Mouse (Mus musculus) intestine, embryonic 15.5 days (tissue): ENCODE results near the gene Celf1. TPM values are rescaled to one million over a fixed set of nuclear protein-coding genes. Genes with fewer than 3 reads are reported as not detected.
A peak's percentile ranks its signal among the peaks of the same experiment; 100 is the strongest.
"Not testable (repeated sequence)": the region's sequence is repeated elsewhere in the genome, so short reads cannot be mapped to it uniquely, and the experiment has no call there.

Source experiments
- ATAC-seq: fragments of 200-750 bp; cut with Nextera tagmentation; 2 replicates; pipeline ENCODE4 v1.8.0; 2017; ENCODE audit warnings: moderate TSS enrichment, moderate library complexity
- H3K27ac ChIP-seq: fragments of 300-500 bp; sonication (generic); 2 replicates; pipeline ENCODE4 v1.5.1; 2015; ENCODE audit warnings: mild to moderate bottlenecking, inconsistent platforms
- H3K27me3 ChIP-seq: fragments of 300-500 bp; sonication (generic); replicated peaks from 2 replicates; pipeline ENCODE4 v1.6.1; 2015; ENCODE audit warnings: inconsistent platforms
- H3K36me3 ChIP-seq: fragments of 300-500 bp; sonication (generic); 2 replicates; pipeline ENCODE4 v1.6.1; 2015; ENCODE audit warnings: inconsistent platforms
- H3K4me1 ChIP-seq: fragments of 300-500 bp; sonication (generic); replicated peaks from 2 replicates; pipeline ENCODE4 v1.6.1; 2015; ENCODE audit warnings: inconsistent platforms
- H3K4me2 ChIP-seq: fragments of 300-500 bp; sonication (generic); replicated peaks from 2 replicates; pipeline ENCODE4 v1.6.1; 2015; ENCODE audit warnings: mild to moderate bottlenecking, inconsistent platforms
- H3K4me3 ChIP-seq: fragments of 300-500 bp; sonication (generic); replicated peaks from 2 replicates; pipeline ENCODE4 v1.5.1; 2015; ENCODE audit warnings: inconsistent platforms
- H3K9ac ChIP-seq: fragments of 300-500 bp; sonication (generic); 2 replicates; pipeline ENCODE4 v1.6.1; 2015; ENCODE audit warnings: inconsistent platforms
- H3K9me3 ChIP-seq: fragments of 300-500 bp; sonication (generic); 2 replicates; pipeline ENCODE4 v1.6.1; 2016; ENCODE audit warnings: inconsistent platforms
- WGBS: fragments of 180-500 bp; shearing (Covaris S2); methylation state at CpG from one replicate; pipeline ENCODE4 v1.1.7; 2015; 5-methylcytosine and 5-hydroxymethylcytosine counted together
- polyA plus RNA-seq: library from polyadenylated mRNA; unstranded; fragments of >200 nt; fragmentation: Nextera tagmentation; extraction: Ambion mirVana; gene quantifications from 2 replicates; pipeline ENCODE4 v1.2.1, GENCODE M21; 2015

Celf1 gene
- polyA plus RNA-seq, 1 experiment from 2014 or later, result 81.3 TPM

DNA sequence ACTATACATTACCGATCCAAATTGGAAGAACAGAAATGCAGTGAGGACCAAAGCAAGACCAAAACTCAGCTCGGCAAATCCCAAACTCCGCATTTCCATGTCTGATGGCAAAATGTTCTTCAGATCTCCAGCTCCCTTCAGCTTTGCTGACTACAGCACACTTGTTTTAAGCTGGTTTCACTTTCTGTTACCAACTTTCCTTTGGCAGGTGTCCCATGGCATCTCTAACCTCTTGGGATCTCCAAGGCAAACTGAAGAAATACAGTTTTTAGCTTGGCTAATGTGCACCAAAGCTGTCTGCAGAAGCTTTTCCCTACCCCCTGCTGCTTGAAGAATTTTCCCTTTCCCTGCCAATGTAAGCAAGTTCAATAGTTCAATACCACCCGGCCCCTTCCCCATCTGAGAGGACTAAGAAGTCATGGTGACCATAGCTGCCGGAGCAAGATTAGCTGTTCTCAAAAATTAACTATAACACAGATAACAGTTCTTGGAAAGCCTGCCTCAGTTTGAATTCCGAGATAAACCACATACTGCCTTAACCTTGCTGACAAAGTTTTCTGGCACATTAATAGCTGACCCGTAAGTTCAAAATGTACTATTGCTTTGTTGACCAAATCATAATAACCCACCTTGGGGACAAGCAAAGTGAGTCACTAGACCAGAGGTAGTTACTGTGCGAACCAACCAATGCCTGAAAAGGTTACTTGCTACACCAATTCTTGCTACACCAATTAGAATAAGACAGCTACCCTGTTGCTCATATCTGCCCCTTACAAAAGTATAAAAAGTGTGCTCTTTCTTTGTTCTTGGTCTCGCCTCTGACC lies 87.4 kb downstream of the Celf1 start:
- Histone ChIP-seq H3K27ac (no peak overlapping the region), H3K4me3 (no peak overlapping the region), H3K4me2 (no peak overlapping the region), H3K4me1 (no peaks in the 10 kb centered on the region), H3K36me3 (no peaks in the 10 kb centered on the region), H3K27me3 (no peaks in the 10 kb centered on the region), H3K9me3 (no peaks in the 10 kb centered on the region), H3K9ac (no peak overlapping the region)
- WGBS, result 87% methylated on average over 9 of the region's 9 CpGs
- ATAC-seq, result no peak; the same call in 1 of the 2 replicates

DNA sequence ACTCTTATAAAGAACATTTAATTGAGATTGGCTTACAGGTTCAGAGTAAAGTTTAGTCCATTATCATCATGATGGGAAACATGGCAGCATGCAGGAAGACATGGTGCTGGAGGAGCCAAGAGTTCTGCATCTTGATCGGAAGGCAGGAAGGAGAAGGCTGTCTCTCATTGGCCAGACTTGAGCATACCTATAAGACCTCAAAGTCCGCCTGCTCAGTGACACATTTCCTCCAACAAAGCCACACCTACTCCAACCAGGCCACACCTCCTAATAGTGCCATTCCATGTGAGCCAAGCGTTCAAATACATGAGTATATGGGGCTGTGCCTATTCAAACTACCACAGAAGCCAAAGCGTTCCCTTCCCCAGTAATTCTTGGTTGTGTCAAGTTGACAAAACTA lies 91.0 kb downstream of the Celf1 start:
- H3K27ac ChIP-seq, result no peak overlapping the region
- H3K9me3 ChIP-seq, result no peaks in the 10 kb centered on the region
- H3K4me1 ChIP-seq, result no peaks in the 10 kb centered on the region
- no peak overlapping the region for H3K4me3 ChIP-seq
- H3K4me2 ChIP-seq, result no peak overlapping the region
- no peak overlapping the region for H3K9ac ChIP-seq
- ATAC-seq, result no peak
- no peaks in the 10 kb centered on the region for H3K27me3 ChIP-seq
- 87% methylated on average over 4 of the region's 4 CpGs for WGBS
- H3K36me3 ChIP-seq, result no peaks in the 10 kb centered on the region

- Histone ChIP-seq H3K27me3 (no peaks in the 10 kb centered on the region), H3K36me3 (no peaks in the 10 kb centered on the region), H3K4me1 (no peaks in the 10 kb centered on the region), H3K4me2 (no peak overlapping the region), H3K4me3 (no peak overlapping the region), H3K9ac (no peak overlapping the region), H3K9me3 (no peaks in the 10 kb centered on the region), H3K27ac (no peak overlapping the region)
- 22% methylated on average over 3 of the region's 3 CpGs for WGBS
- no peak for ATAC-seq
Measured at GRCm38 (mm10) chr2:91033000-91033399, 92.8 kb downstream of the Celf1 start.

GRCm38 (mm10) chr2:91035385-91035784 lies 95.2 kb downstream of the Celf1 start, which contains the start of gene Rapsn:
Rapsn (plus strand) TSS chr2:91035620.
- Histone ChIP-seq H3K36me3 (no peaks in the 10 kb centered on the region), H3K27me3 (no peaks in the 10 kb centered on the region), H3K9me3 (no peaks in the 10 kb centered on the region), H3K27ac (no peak within 1 kb of the TSS), H3K4me2 (no peak within 1 kb of the TSS), H3K9ac (no peak within 1 kb of the TSS), H3K4me1 (no peaks in the 10 kb centered on the region), H3K4me3 (no peak within 1 kb of the TSS)
- WGBS, result 45% methylated on average over 9 of the region's 9 CpGs
- peak; percentile 75 for ATAC-seq

GRCm38 (mm10) chr2:91041786-91042185 lies 101.6 kb downstream of the Celf1 start:
- Histone ChIP-seq H3K4me3 (no peak overlapping the region), H3K9ac (no peak overlapping the region), H3K4me2 (no peak overlapping the region), H3K27ac (no peak overlapping the region), H3K27me3 (no peaks in the 10 kb centered on the region), H3K36me3 (no peaks in the 10 kb centered on the region), H3K4me1 (no peaks in the 10 kb centered on the region), H3K9me3 (no peaks in the 10 kb centered on the region)
- no peak for ATAC-seq
- WGBS, result 78% methylated on average over 8 of the region's 8 CpGs

DNA sequence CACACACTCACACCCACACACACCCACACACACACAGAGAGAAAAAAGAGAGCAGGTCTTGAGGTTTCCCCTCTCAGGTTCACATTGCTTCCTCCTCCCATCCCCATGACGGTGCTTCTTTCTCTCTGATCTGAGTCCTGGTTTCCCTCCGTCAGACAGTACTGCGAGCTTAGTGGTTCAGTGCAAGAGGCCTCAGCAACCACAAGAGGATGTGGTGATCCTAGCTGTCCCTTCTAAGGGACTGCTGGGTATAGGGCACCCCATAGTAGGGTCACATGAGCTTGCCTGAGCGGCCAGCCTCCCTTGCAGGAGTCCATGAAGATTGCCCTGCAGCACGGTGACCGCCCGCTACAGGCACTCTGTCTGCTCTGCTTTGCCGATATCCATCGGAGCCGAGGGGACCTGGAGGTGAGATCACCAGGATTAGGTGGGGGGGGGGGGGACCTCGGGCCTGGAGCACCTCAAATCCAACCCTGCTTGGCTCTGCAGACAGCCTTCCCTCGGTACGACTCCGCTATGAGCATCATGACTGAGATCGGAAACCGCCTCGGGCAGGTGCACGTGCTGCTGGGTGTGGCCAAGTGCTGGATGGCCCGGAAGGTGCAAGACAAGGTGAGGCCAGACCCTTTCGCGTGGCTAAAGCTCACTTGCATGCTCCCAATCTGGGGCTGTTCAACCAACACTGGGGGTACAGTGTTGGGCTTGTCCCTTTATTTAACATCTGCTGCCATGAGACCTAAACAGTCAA lies 102.6 kb downstream of the Celf1 start:
- no peak overlapping the region for H3K27ac ChIP-seq
- H3K36me3 ChIP-seq, result no peaks in the 10 kb centered on the region
- WGBS, result 73% methylated on average over 21 of the region's 21 CpGs
- no peak overlapping the region for H3K9ac ChIP-seq
- no peaks in the 10 kb centered on the region for H3K9me3 ChIP-seq
- H3K4me1 ChIP-seq, result no peaks in the 10 kb centered on the region
- H3K4me3 ChIP-seq, result no peak overlapping the region
- H3K4me2 ChIP-seq, result no peak overlapping the region
- H3K27me3 ChIP-seq, result no peaks in the 10 kb centered on the region
- ATAC-seq, result no peak

DNA sequence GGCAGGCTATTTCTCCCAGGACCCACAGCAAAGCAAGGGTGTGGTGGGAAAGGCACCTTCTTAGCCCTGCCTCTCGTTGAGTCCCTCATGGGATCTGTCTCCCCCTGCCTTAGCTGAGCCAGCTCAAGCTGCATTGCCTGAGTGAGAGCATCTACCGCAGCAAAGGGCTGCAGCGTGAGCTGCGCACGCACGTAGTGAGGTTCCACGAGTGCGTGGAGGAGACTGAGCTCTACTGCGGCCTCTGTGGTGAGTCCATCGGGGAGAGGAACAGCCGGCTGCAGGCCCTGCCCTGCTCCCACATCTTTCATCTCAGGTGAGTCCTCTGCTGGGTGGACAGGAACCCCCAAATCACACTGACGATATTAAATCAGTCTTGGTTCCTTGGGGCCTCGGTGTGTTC lies 104.5 kb downstream of the Celf1 start:
- H3K27ac ChIP-seq, result no peak overlapping the region
- 78% methylated on average over 13 of the region's 13 CpGs for WGBS
- H3K9ac ChIP-seq, result no peak overlapping the region
- H3K9me3 ChIP-seq, result no peaks in the 10 kb centered on the region
- H3K4me2 ChIP-seq, result no peak overlapping the region
- ATAC-seq, result no peak
- no peaks in the 10 kb centered on the region for H3K27me3 ChIP-seq
- no peaks in the 10 kb centered on the region for H3K36me3 ChIP-seq
- H3K4me1 ChIP-seq, result no peaks in the 10 kb centered on the region
- no peak overlapping the region for H3K4me3 ChIP-seq

DNA sequence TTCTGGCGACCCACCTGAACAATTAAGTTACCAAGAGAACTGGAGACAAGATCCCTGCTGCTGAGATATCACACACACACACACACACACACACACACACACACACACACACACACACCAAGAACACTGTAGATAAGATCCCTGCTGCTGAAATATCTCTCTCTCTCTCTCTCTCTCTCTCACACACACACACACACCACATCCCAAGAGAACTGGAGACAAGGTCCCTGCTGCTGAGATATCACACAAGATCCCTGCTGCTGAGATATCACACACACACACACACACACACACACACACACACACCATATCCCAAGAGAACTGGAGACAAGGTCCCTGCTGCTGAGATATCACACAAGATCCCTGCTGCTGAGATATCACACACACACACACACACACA lies 105.6 kb downstream of the Celf1 start:
- H3K9ac ChIP-seq, H3K4me1 ChIP-seq, ATAC-seq, H3K4me2 ChIP-seq, H3K9me3 ChIP-seq, H3K36me3 ChIP-seq, H3K4me3 ChIP-seq, H3K27ac ChIP-seq, H3K27me3 ChIP-seq: not testable (repeated sequence)
- 88% methylated on average over 1 of the region's 1 CpGs for WGBS

DNA sequence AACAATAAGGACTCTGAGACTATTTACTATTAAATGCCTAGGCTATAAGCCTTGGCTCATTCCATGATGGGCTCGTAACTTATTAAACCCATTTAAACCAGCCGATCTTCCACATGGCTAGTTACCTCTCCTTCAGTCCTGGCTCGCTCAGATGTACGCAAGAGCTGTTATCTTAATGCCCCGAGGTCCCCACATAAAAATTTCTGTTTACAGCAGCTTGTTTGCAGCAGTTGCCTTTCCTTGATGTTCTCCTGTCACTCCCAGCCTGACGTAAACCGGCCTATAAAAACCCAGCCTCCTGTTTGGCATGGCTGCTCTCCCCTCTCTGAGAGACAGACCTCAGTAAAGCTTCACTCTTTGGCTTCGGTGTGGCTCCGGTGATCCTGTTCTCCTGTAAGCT lies 107.2 kb downstream of the Celf1 start:
- ATAC-seq, result no peak
- Histone ChIP-seq H3K27ac (no peak overlapping the region), H3K4me2 (no peak overlapping the region), H3K4me1 (no peaks in the 10 kb centered on the region), H3K9me3 (no peaks in the 10 kb centered on the region), H3K36me3 (no peaks in the 10 kb centered on the region), H3K27me3 (no peaks in the 10 kb centered on the region), H3K9ac (no peak overlapping the region), H3K4me3 (no peak overlapping the region)
- WGBS, result 59% methylated on average over 9 of the region's 9 CpGs

GRCm38 (mm10) chr2:91051917-91052316 lies 111.7 kb downstream of the Celf1 start:
- H3K9ac ChIP-seq, result no peak overlapping the region
- no peaks in the 10 kb centered on the region for H3K9me3 ChIP-seq
- 75% methylated on average over 3 of the region's 3 CpGs for WGBS
- no peaks in the 10 kb centered on the region for H3K27me3 ChIP-seq
- no peak overlapping the region for H3K4me2 ChIP-seq
- no peak overlapping the region for H3K27ac ChIP-seq
- H3K36me3 ChIP-seq, result peaks cover 17% of the 10 kb centered on the region
- no peak overlapping the region for H3K4me3 ChIP-seq
- peaks cover 7% of the 10 kb centered on the region for H3K4me1 ChIP-seq
- ATAC-seq, result no peak

DNA sequence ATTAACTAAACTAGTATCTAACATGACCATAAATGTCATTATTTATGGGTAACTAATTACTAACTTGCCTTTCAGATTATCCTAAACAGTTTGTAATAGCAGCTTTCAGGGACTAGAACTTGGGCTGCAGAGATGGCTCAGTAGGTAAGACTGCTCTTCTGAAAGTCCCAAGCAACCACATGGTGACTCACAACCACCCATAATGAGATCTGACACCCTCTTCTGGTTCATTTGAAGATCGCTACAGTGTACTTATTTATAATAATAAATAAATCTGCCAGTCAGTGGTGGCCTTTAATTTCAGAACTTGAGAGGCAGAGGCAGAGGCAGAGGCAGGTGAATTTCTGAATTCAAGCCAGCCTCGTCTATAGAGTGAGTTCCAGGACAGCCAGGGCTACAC lies 112.6 kb downstream of the Celf1 start:
- H3K36me3 ChIP-seq, result peaks cover 25% of the 10 kb centered on the region
- H3K9ac ChIP-seq, result no peak overlapping the region
- H3K27me3 ChIP-seq, result no peaks in the 10 kb centered on the region
- no peak for ATAC-seq
- H3K4me1 ChIP-seq, result peaks cover 7% of the 10 kb centered on the region
- WGBS, result 60% methylated on average over 2 of the region's 2 CpGs
- H3K27ac ChIP-seq, result no peak overlapping the region
- H3K9me3 ChIP-seq, result no peaks in the 10 kb centered on the region
- no peak overlapping the region for H3K4me2 ChIP-seq
- no peak overlapping the region for H3K4me3 ChIP-seq

DNA sequence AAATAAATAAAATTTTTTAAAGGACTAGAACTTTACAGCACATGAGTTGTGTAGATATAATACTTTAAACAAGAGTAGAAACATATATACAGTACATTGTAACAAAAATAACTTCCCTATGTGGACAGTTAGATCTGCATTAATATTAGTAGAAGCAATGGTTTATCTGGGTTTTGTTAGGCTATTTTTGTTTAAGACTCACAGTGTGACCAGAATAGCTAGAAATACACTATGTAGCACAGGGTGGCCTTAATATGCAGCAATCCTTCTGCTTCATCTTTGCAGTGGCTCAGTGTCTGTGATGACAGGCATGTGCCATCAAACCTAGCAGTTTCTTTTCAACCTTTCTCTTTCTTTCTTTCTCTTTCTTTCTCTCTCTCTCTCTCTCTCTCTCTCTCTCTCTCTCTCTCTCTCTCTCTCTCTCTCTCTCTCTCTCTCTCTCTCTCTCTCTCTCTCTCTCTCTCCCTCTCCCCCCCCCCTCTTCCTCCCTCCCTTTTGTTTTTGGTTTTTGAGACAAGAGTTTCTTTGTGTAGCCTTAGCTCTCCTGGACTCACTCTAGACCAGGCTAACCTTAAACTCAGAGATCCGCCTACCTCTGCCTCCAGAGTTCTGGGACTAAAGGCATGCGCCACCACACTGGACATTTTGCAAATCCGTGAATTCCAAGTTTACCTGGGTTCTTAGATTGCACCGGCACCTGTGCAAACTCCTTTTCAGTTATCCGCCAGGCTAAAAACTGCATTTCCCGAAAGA lies 113.2 kb downstream of the Celf1 start:
- Histone ChIP-seq H3K27me3 (no peaks in the 10 kb centered on the region), H3K9me3 (no peaks in the 10 kb centered on the region), H3K4me1 (peaks cover 7% of the 10 kb centered on the region), H3K36me3 (peaks cover 30% of the 10 kb centered on the region), H3K27ac (no peak overlapping the region), H3K4me2 (peak overlapping the region; percentile 86), H3K9ac (peak overlapping the region; percentile 44; the same call in 1 of the 2 replicates), H3K4me3 (peak overlapping the region; percentile 68)
- peak; percentile 74 for ATAC-seq
- WGBS, result 0% methylated on average over 6 of the region's 6 CpGs
